Mouse (Mus musculus): ENCODE measurements around the gene Nppb. TPM values are rescaled to one million over a fixed set of nuclear protein-coding genes. Genes with fewer than 3 reads are reported as not detected.

The Nppb gene
- not detected in 2 replicates for polyA plus RNA-seq (2012; rRNA removed)
- polyA plus RNA-seq (2014; fragmentation: Nextera tagmentation; extraction: Ambion mirVana) = not detected in 2 replicates

GRCm38 (mm10) chr4:147985205-147986132 lies at the start of gene Nppb:
Gene Nppb (plus strand): TSS chr4:147985788.
- H3K4me2 ChIP-seq (ENCODE audit: low read depth) = no peak within 1 kb of the TSS
- WGBS (ENCODE audit: insufficient replicate concordance) = 23% methylated on average over 20 of the region's 20 CpGs
- peak; percentile 7 to 22 (median 13) for DNase-seq (ENCODE audit: low read depth in 3 of 3, low spot score in 3 of 3)
- no peak for ATAC-seq (ENCODE audit: insufficient read depth)
- no peaks in the 10 kb centered on the region for H3K36me3 ChIP-seq (replicated peaks; ENCODE audit: control insufficient read depth, insufficient read depth, low read depth)
- H3K4me3 ChIP-seq (ENCODE audit: insufficient read depth in 1 of 2, low read depth in 2 of 2, low read length in 2 of 2) = no peak within 1 kb of the TSS
- no peak within 1 kb of the TSS for H3K27ac ChIP-seq
- H3K27me3 ChIP-seq (ENCODE audit: control insufficient read depth, insufficient read depth, low read length) = no peaks in the 10 kb centered on the region
- no peaks in the 10 kb centered on the region for H3K9me3 ChIP-seq (ENCODE audit: control insufficient read depth, low read length)
- no peak within 1 kb of the TSS for H3K9ac ChIP-seq (replicated peaks)
- no peaks in the 10 kb centered on the region for H3K4me1 ChIP-seq (replicated peaks; ENCODE audit: control insufficient read depth in 2 of 2, insufficient read depth in 2 of 2, low read length in 1 of 2)
- TF ChIP-seq CTCF (IDR thresholded peaks at IDR 0.05; ENCODE audit: low read depth) (no peak), EP300 (IDR thresholded peaks at IDR 0.05; ENCODE audit: low read depth) (no peak)

GRCm38 (mm10) chr4:147935904-147936303 lies 49.7 kb upstream of the Nppb start:
- Histone ChIP-seq H3K9me3 (ENCODE audit: control insufficient read depth, low read length) (no peaks in the 10 kb centered on the region), H3K4me3 (ENCODE audit: insufficient read depth in 1 of 2, low read depth in 2 of 2, low read length in 2 of 2) (peak overlapping the region; percentile 66 to 77), H3K36me3 (replicated peaks; ENCODE audit: control insufficient read depth, insufficient read depth, low read depth) (no peaks in the 10 kb centered on the region), H3K9ac (replicated peaks) (peak overlapping the region; percentile 57), H3K27ac (no peak overlapping the region), H3K4me2 (ENCODE audit: low read depth) (peak overlapping the region; percentile 84), H3K4me1 (replicated peaks; ENCODE audit: control insufficient read depth in 2 of 2, insufficient read depth in 2 of 2, low read length in 1 of 2) (peaks cover 0 to 23% of the 10 kb centered on the region in 2 experiments; a peak in 3 of 4 replicates), H3K27me3 (ENCODE audit: control insufficient read depth, insufficient read depth, low read length) (no peaks in the 10 kb centered on the region; the same call in 1 of the 2 replicates)
- ATAC-seq (ENCODE audit: insufficient read depth) (no peak), DNase-seq (ENCODE audit: low read depth in 3 of 3, low spot score in 3 of 3) (no peak)
- WGBS (ENCODE audit: insufficient replicate concordance) = 16% methylated on average over 9 of the region's 9 CpGs
- TF ChIP-seq CTCF (IDR thresholded peaks at IDR 0.05; ENCODE audit: low read depth) (no peak), EP300 (IDR thresholded peaks at IDR 0.05; ENCODE audit: low read depth) (no peak)

GRCm38 (mm10) chr4:147936331-147936954 lies 49.1 kb upstream of the Nppb start, which contains the start of gene Plod1:
Gene Plod1 (minus strand): TSS chr4:147936767.
- Histone ChIP-seq H3K27ac (no peak within 1 kb of the TSS), H3K9ac (replicated peaks) (peak within 1 kb of the TSS; percentile 57), H3K4me2 (ENCODE audit: low read depth) (peak within 1 kb of the TSS; percentile 84), H3K36me3 (replicated peaks; ENCODE audit: control insufficient read depth, insufficient read depth, low read depth) (no peaks in the 10 kb centered on the region), H3K4me3 (ENCODE audit: insufficient read depth in 1 of 2, low read depth in 2 of 2, low read length in 2 of 2) (peak within 1 kb of the TSS; percentile 66 to 77), H3K4me1 (replicated peaks; ENCODE audit: control insufficient read depth in 2 of 2, insufficient read depth in 2 of 2, low read length in 1 of 2) (peaks cover 0 to 23% of the 10 kb centered on the region in 2 experiments; a peak in 3 of 4 replicates), H3K27me3 (ENCODE audit: control insufficient read depth, insufficient read depth, low read length) (no peaks in the 10 kb centered on the region; the same call in 1 of the 2 replicates), H3K9me3 (ENCODE audit: control insufficient read depth, low read length) (no peaks in the 10 kb centered on the region)
- DNase-seq (ENCODE audit: low read depth in 3 of 3, low spot score in 3 of 3) (peak in 2 of 3 experiments; percentile 24 to 26), ATAC-seq (ENCODE audit: insufficient read depth) (peak; percentile 32; the same call in 1 of the 2 replicates)
- under 1% methylated on average over 51 of the region's 51 CpGs for WGBS (ENCODE audit: insufficient replicate concordance)
- TF ChIP-seq CTCF (IDR thresholded peaks at IDR 0.05; ENCODE audit: low read depth) (no peak), EP300 (IDR thresholded peaks at IDR 0.05; ENCODE audit: low read depth) (no peak)

- H3K4me1 ChIP-seq (replicated peaks; ENCODE audit: control insufficient read depth in 2 of 2, insufficient read depth in 2 of 2, low read length in 1 of 2) = peaks cover 0 to 27% of the 10 kb centered on the region in 2 experiments; a peak in 3 of 4 replicates
- no peak for ATAC-seq (ENCODE audit: insufficient read depth)
- no peak overlapping the region for H3K27ac ChIP-seq
- H3K4me3 ChIP-seq (ENCODE audit: insufficient read depth in 1 of 2, low read depth in 2 of 2, low read length in 2 of 2) = peak overlapping the region in 1 of 2 experiments; percentile 66; a peak in 3 of 4 replicates
- TF ChIP-seq EP300 (IDR thresholded peaks at IDR 0.05; ENCODE audit: low read depth) (no peak), CTCF (IDR thresholded peaks at IDR 0.05; ENCODE audit: low read depth) (no peak)
- WGBS (ENCODE audit: insufficient replicate concordance) = 40% methylated on average over 3 of the region's 3 CpGs
- no peak for DNase-seq (ENCODE audit: low read depth in 3 of 3, low spot score in 3 of 3)
- no peaks in the 10 kb centered on the region; the same call in 1 of the 2 replicates for H3K27me3 ChIP-seq (ENCODE audit: control insufficient read depth, insufficient read depth, low read length)
- peak overlapping the region; percentile 84 for H3K4me2 ChIP-seq (ENCODE audit: low read depth)
- H3K9me3 ChIP-seq (ENCODE audit: control insufficient read depth, low read length) = no peaks in the 10 kb centered on the region
- peak overlapping the region; percentile 38; the same call in 1 of the 2 replicates for H3K9ac ChIP-seq (replicated peaks)
- H3K36me3 ChIP-seq (replicated peaks; ENCODE audit: control insufficient read depth, insufficient read depth, low read depth) = no peaks in the 10 kb centered on the region
Measured at GRCm38 (mm10) chr4:147937021-147937420, 48.6 kb upstream of the Nppb start.

Data from liver, embryonic 14.5 days (tissue).